Mouse (Mus musculus) kidney, embryonic 15.5 days (tissue): ENCODE results near the gene Trim8. TPM values are rescaled to one million over a fixed set of nuclear protein-coding genes. Genes with fewer than 3 reads are reported as not detected.

Experiments used
- ATAC-seq: fragments of 200-750 bp; cut with Nextera tagmentation; replicated peaks from 2 replicates; pipeline ENCODE4 v1.8.0; 2017; ENCODE audit warnings: moderate TSS enrichment; ENCODE audit not compliant: low FRiP score
- H3K27ac ChIP-seq: fragments of 300-500 bp; sonication (generic); 2 replicates; pipeline ENCODE4 v1.5.1; 2015; ENCODE audit warnings: mild to moderate bottlenecking, inconsistent platforms
- H3K27me3 ChIP-seq: fragments of 300-500 bp; sonication (generic); 2 replicates; pipeline ENCODE4 v1.6.1; 2015; ENCODE audit warnings: inconsistent platforms
- H3K36me3 ChIP-seq: fragments of 300-500 bp; sonication (generic); 2 replicates; pipeline ENCODE4 v1.6.1; 2015; ENCODE audit warnings: inconsistent platforms
- H3K4me1 ChIP-seq: fragments of 300-500 bp; sonication (generic); 2 replicates; pipeline ENCODE4 v1.6.1; 2015; ENCODE audit warnings: inconsistent platforms
- H3K4me2 ChIP-seq: fragments of 300-500 bp; sonication (generic); 2 replicates; pipeline ENCODE4 v1.6.1; 2015; ENCODE audit warnings: moderate library complexity, mild to moderate bottlenecking, inconsistent platforms
- H3K4me3 ChIP-seq: fragments of 300-500 bp; sonication (generic); replicated peaks from 2 replicates; pipeline ENCODE4 v1.5.1; 2015; ENCODE audit warnings: mild to moderate bottlenecking, inconsistent platforms
- H3K9ac ChIP-seq: fragments of 300-500 bp; sonication (generic); 2 replicates; pipeline ENCODE4 v1.6.1; 2015; ENCODE audit warnings: mild to moderate bottlenecking, inconsistent platforms
- H3K9me3 ChIP-seq: fragments of 300-500 bp; sonication (generic); replicated peaks from 2 replicates; pipeline ENCODE4 v1.6.1; 2016; ENCODE audit warnings: inconsistent platforms
- WGBS: fragments of 180-500 bp; shearing (Covaris S2); methylation state at CpG from one replicate; pipeline ENCODE4 v1.1.7; 2015; ENCODE audit warnings: mixed read lengths; 5-methylcytosine and 5-hydroxymethylcytosine counted together
- polyA plus RNA-seq: library from polyadenylated mRNA; unstranded; fragments of >200 nt; fragmentation: Nextera tagmentation; extraction: Ambion mirVana; gene quantifications from 2 replicates; pipeline ENCODE4 v1.2.1, GENCODE M21; 2015

The Trim8 gene
- polyA plus RNA-seq, 1 experiment from 2014 or later: 28.7 TPM

DNA sequence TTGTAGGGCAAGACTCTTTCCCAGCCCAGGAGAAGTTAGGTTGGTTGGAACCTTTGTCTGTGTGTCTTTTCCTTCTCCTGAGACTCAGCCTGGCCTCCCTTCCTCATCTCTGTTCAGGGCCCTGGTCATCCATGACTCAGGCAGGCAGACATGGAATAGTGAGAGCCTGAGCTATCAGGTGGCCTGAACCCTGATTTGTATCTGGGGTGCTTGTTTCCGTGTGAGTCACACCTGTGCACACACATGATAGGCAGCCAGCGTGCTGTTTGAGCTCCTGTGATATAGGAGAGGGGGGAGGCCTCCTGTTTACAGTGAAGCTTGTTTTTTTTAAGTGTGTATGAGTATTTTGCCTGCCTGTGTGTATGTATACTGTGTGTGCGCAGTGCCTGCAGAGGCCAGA is 7.7 kb downstream of the Trim8 start:
- Histone ChIP-seq H3K9ac (0 out of 2 replicates have a peak overlapping the region, but pooled peaks have one; percentile 23), H3K27ac (peak overlapping the region; percentile 100), H3K36me3 (peaks cover 95% of the 10 kb centered on the region), H3K4me2 (peak overlapping the region; percentile 75), H3K4me3 (no peak overlapping the region), H3K27me3 (no peaks in the 10 kb centered on the region), H3K9me3 (no peaks in the 10 kb centered on the region), H3K4me1 (peaks cover 80% of the 10 kb centered on the region)
- ATAC-seq: no peak
- whole genome bisulfite sequencing: 60% methylated on average over 3 of the region's 3 CpGs

DNA sequence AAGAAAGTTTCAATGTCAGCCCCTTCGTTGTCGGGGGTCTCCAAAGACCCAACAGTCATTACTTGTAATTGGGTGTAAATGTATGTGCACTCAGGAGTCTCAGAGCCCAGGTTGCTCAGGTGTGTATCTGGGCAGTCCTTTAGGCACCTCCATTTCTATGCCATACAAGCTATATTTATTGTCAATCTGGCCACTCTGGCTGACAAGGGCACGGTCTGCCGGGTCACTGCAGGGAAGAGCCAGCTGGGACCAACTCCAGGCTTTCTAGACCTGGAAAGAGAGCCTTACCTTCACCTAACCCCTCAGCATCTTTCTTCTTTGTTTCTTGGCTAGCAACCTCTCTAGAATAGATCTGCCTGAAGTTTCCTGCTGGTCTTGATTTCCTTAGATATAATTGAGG is 8.2 kb downstream of the Trim8 start:
- H3K4me1 ChIP-seq: peaks cover 75% of the 10 kb centered on the region
- H3K9ac ChIP-seq: 0 out of 2 replicates have a peak overlapping the region, but pooled peaks have one; percentile 23
- no peak overlapping the region for H3K4me3 ChIP-seq
- no peaks in the 10 kb centered on the region for H3K27me3 ChIP-seq
- WGBS: 65% methylated on average over 4 of the region's 4 CpGs
- H3K36me3 ChIP-seq: peaks cover 98% of the 10 kb centered on the region
- H3K9me3 ChIP-seq: no peaks in the 10 kb centered on the region
- H3K4me2 ChIP-seq: peak overlapping the region; percentile 75; the same call in 1 of the 2 replicates
- H3K27ac ChIP-seq: peak overlapping the region; percentile 100
- ATAC-seq: no peak

DNA sequence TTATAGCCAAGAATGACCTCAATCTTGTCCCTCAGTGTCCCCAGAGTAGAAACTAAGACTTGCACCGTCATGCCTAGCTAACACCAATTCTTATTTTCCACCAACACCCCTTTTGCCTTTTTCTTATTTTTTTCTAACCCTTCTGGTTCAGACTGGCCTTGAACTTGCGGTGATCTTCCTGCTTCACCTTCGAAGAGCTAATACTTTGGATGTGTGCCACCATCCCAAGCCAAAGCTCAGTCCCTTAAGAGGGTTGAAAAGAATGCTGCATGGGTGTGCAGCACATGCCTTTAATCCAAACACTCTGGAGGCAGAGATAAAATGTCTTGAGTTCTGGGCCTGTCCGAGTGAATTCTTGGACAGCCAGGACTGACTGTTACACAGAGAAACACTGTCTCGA is 8.9 kb downstream of the Trim8 start:
- Histone ChIP-seq H3K27me3 (no peaks in the 10 kb centered on the region), H3K9me3 (no peaks in the 10 kb centered on the region), H3K27ac (peak overlapping the region; percentile 100), H3K4me1 (peaks cover 74% of the 10 kb centered on the region), H3K4me3 (no peak overlapping the region), H3K4me2 (no peak overlapping the region), H3K9ac (no peak overlapping the region), H3K36me3 (peaks cover 98% of the 10 kb centered on the region)
- WGBS: 68% methylated on average over 5 of the region's 5 CpGs
- ATAC-seq: no peak

DNA sequence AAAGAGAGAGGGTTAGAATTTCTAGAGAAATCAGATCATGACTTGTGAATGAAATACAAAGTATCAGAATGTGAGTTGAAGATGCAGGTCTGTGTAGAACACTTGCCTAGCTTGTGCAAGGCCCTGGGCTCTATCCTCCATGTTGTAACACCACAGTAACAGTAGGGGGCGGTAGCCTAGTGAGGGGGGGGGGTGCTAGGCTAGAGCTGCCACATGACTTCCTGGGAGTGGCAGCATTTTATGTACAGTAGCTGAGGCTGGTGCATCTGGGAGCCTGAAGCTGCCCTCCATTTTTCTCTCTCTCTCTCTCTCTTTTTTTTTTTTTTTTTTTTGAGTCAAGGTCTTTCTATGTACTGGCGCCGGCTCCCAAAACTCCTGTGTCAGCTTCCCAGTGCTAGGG is 9.3 kb downstream of the Trim8 start:
- H3K4me1 ChIP-seq: peaks cover 74% of the 10 kb centered on the region
- WGBS: 64% methylated on average over 3 of the region's 3 CpGs

DNA sequence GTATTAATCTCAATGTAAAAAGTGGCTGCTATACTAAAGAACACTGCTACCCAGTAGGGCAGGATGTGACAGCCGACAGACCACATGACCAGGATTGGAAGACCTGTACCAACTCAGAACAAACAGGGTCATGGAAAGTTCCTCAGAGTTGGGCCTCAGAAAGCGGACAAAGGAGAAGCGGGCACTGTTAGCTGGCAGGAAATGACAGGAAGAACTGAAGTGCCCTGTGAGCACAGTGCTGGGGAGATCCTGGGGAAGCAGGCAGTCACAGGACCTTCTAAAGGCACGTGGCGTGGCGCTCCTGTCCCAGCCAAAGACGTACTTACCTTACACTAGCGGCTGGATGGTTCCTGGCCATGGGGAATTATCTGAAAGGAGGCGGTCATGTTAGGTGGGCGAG is 9.8 kb downstream of the Trim8 start:
- no peak for ATAC-seq
- Histone ChIP-seq H3K4me1 (peaks cover 73% of the 10 kb centered on the region), H3K36me3 (peaks cover 99% of the 10 kb centered on the region), H3K27ac (peak overlapping the region; percentile 100; the same call in 1 of the 2 replicates), H3K9ac (no peak overlapping the region), H3K4me3 (no peak overlapping the region), H3K4me2 (no peak overlapping the region), H3K9me3 (no peaks in the 10 kb centered on the region), H3K27me3 (no peaks in the 10 kb centered on the region)
- WGBS: 83% methylated on average over 10 of the region's 10 CpGs

More for the DNA sequence above, 9.3 kb downstream of the Trim8 start:
- H3K27me3 ChIP-seq: no peaks in the 10 kb centered on the region
- no peak for ATAC-seq
- no peak overlapping the region for H3K4me2 ChIP-seq
- H3K36me3 ChIP-seq: peaks cover 98% of the 10 kb centered on the region
- no peak overlapping the region for H3K4me3 ChIP-seq
- no peak overlapping the region for H3K9ac ChIP-seq
- peak overlapping the region; percentile 100 for H3K27ac ChIP-seq
- no peaks in the 10 kb centered on the region for H3K9me3 ChIP-seq

DNA sequence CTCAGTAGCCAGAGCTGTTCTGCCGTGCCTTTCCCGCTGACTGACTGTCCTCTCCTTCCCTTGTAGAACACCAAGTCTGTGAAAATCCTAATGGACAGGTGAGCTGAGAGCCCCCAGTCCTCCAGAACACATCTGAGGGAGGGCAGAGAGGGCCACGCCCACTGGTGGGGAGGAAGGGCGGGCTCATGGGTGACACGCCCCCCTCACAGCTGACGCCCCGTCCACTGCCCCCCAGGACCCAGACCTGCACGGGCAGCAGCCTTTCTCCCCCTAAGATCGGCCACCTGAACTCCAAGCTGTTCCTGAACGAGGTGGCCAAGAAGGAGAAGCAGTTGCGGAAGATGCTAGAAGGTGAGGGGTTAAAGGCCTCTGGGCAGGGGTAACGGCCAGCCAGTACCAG is 12.9 kb downstream of the Trim8 start:
- Histone ChIP-seq H3K4me3 (no peak overlapping the region), H3K4me1 (peaks cover 73% of the 10 kb centered on the region)

DNA sequence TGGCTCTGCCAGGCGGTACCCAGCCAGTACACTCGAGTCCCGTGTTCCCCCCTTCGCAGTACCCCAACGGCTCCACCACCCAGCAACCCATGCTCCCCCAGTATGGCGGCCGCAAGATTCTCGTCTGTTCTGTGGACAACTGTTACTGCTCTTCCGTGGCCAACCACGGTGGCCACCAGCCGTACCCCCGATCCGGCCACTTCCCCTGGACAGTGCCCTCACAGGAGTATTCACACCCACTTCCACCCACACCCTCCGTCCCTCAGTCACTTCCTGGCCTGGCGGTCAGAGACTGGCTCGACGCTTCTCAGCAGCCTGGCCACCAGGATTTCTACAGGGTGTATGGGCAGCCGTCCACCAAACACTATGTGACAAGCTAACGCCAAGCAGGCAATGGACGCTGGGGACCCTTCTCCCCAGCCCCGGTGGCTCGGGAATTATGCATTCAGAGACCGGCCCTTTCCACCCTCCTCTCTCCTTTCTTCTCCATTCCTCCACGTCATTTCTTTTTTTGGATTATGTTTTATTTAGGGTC is 13.9 kb downstream of the Trim8 start:
- WGBS: 86% methylated on average over 24 of the region's 24 CpGs
- H3K4me3 ChIP-seq: no peak overlapping the region
- no peaks in the 10 kb centered on the region for H3K27me3 ChIP-seq
- no peak for ATAC-seq
- H3K4me1 ChIP-seq: peaks cover 71% of the 10 kb centered on the region
- H3K27ac ChIP-seq: 0 out of 2 replicates have a peak overlapping the region, but pooled peaks have one; percentile 2
- peaks cover 73% of the 10 kb centered on the region for H3K36me3 ChIP-seq
- H3K9ac ChIP-seq: no peak overlapping the region
- no peak overlapping the region for H3K4me2 ChIP-seq
- H3K9me3 ChIP-seq: no peaks in the 10 kb centered on the region

More for the DNA sequence above, 12.9 kb downstream of the Trim8 start:
- H3K27ac ChIP-seq: 0 out of 2 replicates have a peak overlapping the region, but pooled peaks have one; percentile 2
- no peaks in the 10 kb centered on the region for H3K9me3 ChIP-seq
- peaks cover 81% of the 10 kb centered on the region for H3K36me3 ChIP-seq
- no peak overlapping the region for H3K4me2 ChIP-seq
- no peaks in the 10 kb centered on the region for H3K27me3 ChIP-seq
- 88% methylated on average over 12 of the region's 12 CpGs for WGBS
- ATAC-seq: no peak
- H3K9ac ChIP-seq: no peak overlapping the region

DNA sequence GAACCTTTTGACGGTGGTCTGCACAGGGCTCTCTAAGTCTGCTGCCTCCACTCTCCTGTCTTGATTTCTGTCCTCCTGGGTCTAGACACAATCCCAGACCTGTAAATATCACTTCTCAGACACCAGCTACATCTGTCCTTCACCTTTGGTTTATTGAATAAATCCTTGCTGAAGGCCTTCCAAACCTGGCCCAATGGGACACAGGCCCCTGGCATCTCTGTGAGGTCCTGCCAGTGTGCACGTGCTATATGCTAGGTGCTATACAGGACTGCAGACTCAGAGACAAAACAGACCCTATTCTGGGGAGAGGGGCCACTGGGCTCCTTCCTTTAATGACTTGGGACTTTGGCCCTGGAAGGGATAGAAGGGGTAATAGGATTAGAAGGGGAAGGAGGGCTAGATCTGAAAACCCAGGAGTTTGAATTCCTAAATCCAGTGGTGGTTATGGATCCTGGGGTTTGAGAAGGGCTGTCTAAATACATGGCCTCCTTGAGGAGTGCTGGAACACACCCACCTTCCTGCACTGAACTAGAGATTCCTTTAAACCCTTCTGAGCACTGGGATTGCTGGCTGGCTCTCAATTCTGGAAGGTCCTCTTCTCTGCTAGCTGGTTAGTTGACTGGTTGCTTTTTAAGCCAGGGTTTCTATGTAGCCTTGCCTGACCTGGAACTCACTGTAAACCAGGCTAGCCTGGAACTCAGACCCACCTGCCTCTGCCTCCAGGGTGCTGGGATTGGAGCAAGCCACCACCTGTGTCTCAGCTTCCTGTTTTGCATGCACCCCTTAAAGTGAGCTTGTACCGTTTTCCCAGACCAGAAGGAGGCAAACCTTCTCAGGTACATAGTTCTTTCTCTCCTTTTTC is 15.4 kb downstream of the Trim8 start:
- no peak overlapping the region for H3K9ac ChIP-seq
- WGBS: 57% methylated on average over 3 of the region's 3 CpGs

DNA sequence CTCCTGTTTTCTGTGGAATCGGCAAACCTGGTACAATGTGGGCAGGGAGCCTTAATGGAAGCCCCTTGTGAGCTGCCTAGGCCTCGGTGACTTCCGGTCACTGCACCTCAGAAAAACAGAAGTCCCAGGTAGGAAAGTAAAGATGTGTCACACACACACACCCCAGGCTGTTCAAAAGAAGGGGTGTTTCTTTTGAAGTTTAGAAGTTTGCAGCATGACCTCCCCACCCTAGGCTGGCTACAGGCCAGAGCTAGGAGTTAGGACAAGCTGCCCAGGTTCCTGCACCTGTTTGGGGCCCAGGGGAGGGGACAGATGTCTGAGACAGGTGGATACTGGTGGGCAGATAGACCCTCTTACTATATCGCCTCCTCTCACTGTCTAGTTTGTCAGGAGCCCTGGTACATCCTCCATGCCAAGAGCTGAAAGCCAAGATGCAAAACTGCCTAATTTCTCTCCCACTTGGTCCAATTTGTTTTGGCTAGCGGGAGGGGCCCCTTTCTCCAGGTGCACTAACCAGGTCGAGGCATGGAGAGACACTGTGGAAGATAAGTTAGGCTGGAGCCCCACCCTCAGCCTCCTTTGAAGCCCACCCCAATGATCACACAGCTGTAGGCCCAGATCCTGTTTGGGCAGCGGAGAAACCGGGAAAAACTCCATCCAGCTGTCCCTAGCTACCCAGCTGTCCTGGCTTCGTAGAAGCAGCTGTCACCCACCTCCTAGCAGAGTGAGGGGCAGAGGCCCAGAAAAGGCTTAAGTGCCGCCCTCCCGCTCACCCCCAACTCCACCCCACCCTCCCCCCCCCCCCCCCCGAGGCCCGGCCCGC is 16.2 kb downstream of the Trim8 start:
- H3K9ac ChIP-seq: 0 out of 2 replicates have a peak overlapping the region, but pooled peaks have one; percentile 39
- peaks cover 69% of the 10 kb centered on the region for H3K4me1 ChIP-seq
- no peaks in the 10 kb centered on the region for H3K9me3 ChIP-seq
- WGBS: 20% methylated on average over 14 of the region's 14 CpGs
- peak overlapping the region; percentile 90 for H3K27ac ChIP-seq
- peak overlapping the region; percentile 55 for H3K4me2 ChIP-seq
- ATAC-seq: peak; percentile 47
- peaks cover 49% of the 10 kb centered on the region for H3K36me3 ChIP-seq
- H3K4me3 ChIP-seq: no peak overlapping the region
- no peaks in the 10 kb centered on the region for H3K27me3 ChIP-seq

More for the DNA sequence above, 15.4 kb downstream of the Trim8 start:
- Histone ChIP-seq H3K9me3 (no peaks in the 10 kb centered on the region), H3K4me1 (peaks cover 65% of the 10 kb centered on the region), H3K27ac (peak overlapping the region; percentile 90), H3K4me2 (no peak overlapping the region), H3K27me3 (no peaks in the 10 kb centered on the region), H3K36me3 (peaks cover 57% of the 10 kb centered on the region), H3K4me3 (no peak overlapping the region)
- ATAC-seq: no peak

DNA sequence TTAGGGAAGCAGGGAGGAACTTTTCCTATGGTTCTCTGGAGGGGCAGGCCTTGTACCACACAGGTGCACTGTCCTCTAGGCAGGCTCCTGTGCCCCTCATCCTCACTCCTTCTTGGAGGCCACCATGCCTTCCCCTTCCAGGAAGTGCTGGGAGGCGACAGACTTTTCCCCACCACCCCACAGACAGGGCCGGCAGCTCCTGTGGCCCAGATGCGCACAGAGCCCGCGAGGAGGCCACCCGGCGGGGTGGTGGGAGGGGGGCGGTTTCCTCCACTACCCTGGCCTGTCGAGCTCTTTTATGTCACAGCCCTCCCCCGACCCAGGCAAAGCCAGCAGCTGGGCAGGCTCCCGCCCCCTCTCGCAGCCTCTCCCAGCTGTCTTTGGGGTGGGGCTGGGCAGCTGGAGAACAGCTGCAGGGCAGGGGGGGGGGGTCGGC is 16.9 kb downstream of the Trim8 start:
- peaks cover 76% of the 10 kb centered on the region for H3K4me1 ChIP-seq
- peak overlapping the region; percentile 39; the same call in 1 of the 2 replicates for H3K9ac ChIP-seq
- ATAC-seq: peak; percentile 66
- no peaks in the 10 kb centered on the region for H3K9me3 ChIP-seq
- H3K36me3 ChIP-seq: peaks cover 42% of the 10 kb centered on the region
- H3K4me2 ChIP-seq: peak overlapping the region; percentile 55
- H3K27ac ChIP-seq: peak overlapping the region; percentile 90
- H3K27me3 ChIP-seq: no peaks in the 10 kb centered on the region
- WGBS: 1% methylated on average over 13 of the region's 13 CpGs
- H3K4me3 ChIP-seq: peak overlapping the region; percentile 24

DNA sequence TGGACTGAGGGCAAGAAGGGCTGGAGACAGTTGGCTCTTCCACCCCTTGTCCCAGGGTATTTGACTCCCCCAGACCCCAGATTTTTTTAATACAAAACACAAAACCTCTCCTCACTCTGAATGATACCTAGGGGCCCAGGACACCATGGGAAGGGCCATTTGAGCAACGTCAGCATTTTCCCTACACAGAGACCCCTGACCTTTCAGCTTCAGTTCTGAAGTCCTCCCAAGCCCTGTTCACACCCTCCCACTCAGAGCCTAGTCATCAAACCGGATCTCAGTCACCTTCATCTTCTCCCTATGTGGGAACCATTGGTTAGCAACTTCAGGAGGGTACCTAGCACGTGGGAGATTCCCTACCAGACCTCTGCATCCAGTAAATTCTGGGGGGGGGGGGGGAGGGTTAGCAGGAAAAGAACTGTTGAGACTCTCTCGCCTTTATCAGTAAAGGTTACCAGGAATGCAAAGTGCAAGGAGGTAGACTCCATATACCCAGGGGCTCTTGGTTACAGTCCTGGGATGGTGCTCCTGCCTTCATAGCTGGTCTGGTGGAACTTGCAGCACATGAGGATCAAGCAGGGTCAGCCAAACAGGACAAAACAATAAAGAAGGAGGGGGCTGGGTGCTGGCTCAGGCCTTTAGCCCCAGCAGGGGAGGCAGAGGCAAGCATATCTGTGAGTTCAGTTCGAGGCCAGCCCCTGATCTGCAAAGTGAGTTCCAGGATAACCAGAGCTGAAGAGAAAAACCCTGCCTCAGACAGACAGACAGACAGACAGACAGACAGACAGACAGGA is 17.5 kb downstream of the Trim8 start:
- Histone ChIP-seq H3K9ac (no peak overlapping the region), H3K36me3 (peaks cover 36% of the 10 kb centered on the region), H3K27me3 (no peaks in the 10 kb centered on the region), H3K4me3 (peak overlapping the region; percentile 24; the same call in 1 of the 2 replicates), H3K27ac (peak overlapping the region; percentile 90), H3K4me2 (peak overlapping the region; percentile 55), H3K4me1 (peaks cover 82% of the 10 kb centered on the region), H3K9me3 (no peaks in the 10 kb centered on the region)
- WGBS: 13% methylated on average over 5 of the region's 5 CpGs
- ATAC-seq: peak; percentile 9; the same call in 1 of the 2 replicates
